Mouse (Mus musculus) gastrocnemius, postnatal 10 days (tissue): ENCODE measurements around the gene Pomc. TPM values are rescaled to one million over a fixed set of nuclear protein-coding genes. Genes with fewer than 3 reads are reported as not detected.
"Not testable (repeated sequence)": the region's sequence is repeated elsewhere in the genome, so short reads cannot be mapped to it uniquely, and the experiment has no call there.

Source experiments
- DNase-seq: peaks from one replicate; pipeline ENCODE4 v3.0.0; 2021; ENCODE audit warnings: mixed read lengths
- long read RNA-seq, 2 experiments: library from polyadenylated mRNA; stranded (forward); transcript quantifications; one replicate each; pipeline ENCODE4 v2.0.0; 2021
- total RNA-seq, 2 experiments: library from RNA; stranded (reverse); gene quantifications; 2 replicates each; pipeline ENCODE4 v1.2.3; 2021

Pomc gene
- total RNA-seq = under 1 TPM; 0.49 to 0.54 TPM
- long read RNA-seq, experiment 1 = 0 reads
- long read RNA-seq, experiment 2, partial matches to known transcripts = 0 of 1 reads
- long read RNA-seq, experiment 2, other reads (novel, unspliced or antisense) = 1 of 1 reads

- no peak for DNase-seq
These were observed at the start of gene Pomc for GRCm38 (mm10) chr12:3954651-3955050. Gene Pomc (plus strand): TSS chr12:3954951.

- no peak for DNase-seq
These were observed 49.3 kb upstream of the Pomc start for GRCm38 (mm10) chr12:3905436-3905835.

- DNase-seq = no peak
These were observed 48.4 kb upstream of the Pomc start for GRCm38 (mm10) chr12:3906308-3906707.

GRCm38 (mm10) chr12:3907008-3907407 lies 47.7 kb upstream of the Pomc start:
- no peak for DNase-seq

- no peak for DNase-seq
These were observed 47.3 kb upstream of the Pomc start for GRCm38 (mm10) chr12:3907418-3907817.

GRCm38 (mm10) chr12:3910466-3911093 lies 44.2 kb upstream of the Pomc start:
- no peak for DNase-seq

- DNase-seq = no peak
These were observed 42.9 kb upstream of the Pomc start for GRCm38 (mm10) chr12:3911831-3912348.

- DNase-seq = peak; percentile 36
These were observed 38.9 kb upstream of the Pomc start for GRCm38 (mm10) chr12:3915852-3916251.

GRCm38 (mm10) chr12:3917668-3918341 lies 36.9 kb upstream of the Pomc start:
- DNase-seq = no peak

- DNase-seq = no peak
These were observed 36.2 kb upstream of the Pomc start for GRCm38 (mm10) chr12:3918577-3918976.

GRCm38 (mm10) chr12:3919423-3919822 lies 35.3 kb upstream of the Pomc start:
- DNase-seq = no peak

GRCm38 (mm10) chr12:3926127-3926526 lies 28.6 kb upstream of the Pomc start:
- peak; percentile 77 for DNase-seq

- no peak for DNase-seq
These were observed 25.9 kb upstream of the Pomc start for GRCm38 (mm10) chr12:3928841-3929240.

GRCm38 (mm10) chr12:3930090-3930865 lies 24.5 kb upstream of the Pomc start:
- not testable (repeated sequence) for DNase-seq

GRCm38 (mm10) chr12:3942026-3942425 lies 12.7 kb upstream of the Pomc start:
- DNase-seq = no peak

GRCm38 (mm10) chr12:3944454-3945073 lies 10.2 kb upstream of the Pomc start:
- no peak for DNase-seq

GRCm38 (mm10) chr12:3947503-3947902 lies 7.2 kb upstream of the Pomc start:
- DNase-seq = no peak

GRCm38 (mm10) chr12:3955371-3955770 lies 620 bp downstream of the Pomc start:
- DNase-seq = no peak

GRCm38 (mm10) chr12:3956351-3956750 lies 1.6 kb downstream of the Pomc start:
- no peak for DNase-seq

GRCm38 (mm10) chr12:3959791-3960543 lies 5.2 kb downstream of the Pomc start:
- peak; percentile 82 for DNase-seq

- no peak for DNase-seq
These were observed 5.8 kb downstream of the Pomc start for GRCm38 (mm10) chr12:3960553-3960952.

GRCm38 (mm10) chr12:3967196-3967595 lies 12.4 kb downstream of the Pomc start:
- DNase-seq = no peak
